Mouse (Mus musculus) kidney, postnatal 4 days (tissue): ENCODE data around the gene Vti1a.

Experiments used
- DNase-seq, 2 experiments: peaks; one replicate each; pipeline ENCODE4 v3.0.0; 2021; ENCODE audit warnings: mixed read lengths in 2 of 2

Gene Vti1a

GRCm38 (mm10) chr19:55564104-55564938 lies 248.2 kb downstream of the Vti1a start:
- DNase-seq, result no peak

DNA sequence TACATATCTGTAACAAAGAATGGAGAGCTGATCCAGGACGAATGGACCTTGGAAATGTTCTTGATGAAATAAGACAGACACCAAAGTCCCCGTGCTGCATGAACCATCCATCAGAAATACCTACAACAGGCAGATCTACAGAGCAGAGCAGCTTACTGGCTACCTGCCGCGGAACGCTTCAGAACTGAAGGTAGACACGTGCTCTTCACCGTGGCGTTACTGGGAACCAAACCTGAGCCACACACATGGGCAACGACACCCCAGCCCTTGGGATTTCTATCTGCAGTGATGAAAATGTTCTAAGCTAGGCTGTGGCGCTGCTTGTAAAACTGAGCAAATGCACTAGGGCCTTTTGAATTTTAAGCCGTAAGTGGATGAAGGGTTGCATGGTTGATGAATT lies 249.0 kb downstream of the Vti1a start:
- no peak for DNase-seq

DNA sequence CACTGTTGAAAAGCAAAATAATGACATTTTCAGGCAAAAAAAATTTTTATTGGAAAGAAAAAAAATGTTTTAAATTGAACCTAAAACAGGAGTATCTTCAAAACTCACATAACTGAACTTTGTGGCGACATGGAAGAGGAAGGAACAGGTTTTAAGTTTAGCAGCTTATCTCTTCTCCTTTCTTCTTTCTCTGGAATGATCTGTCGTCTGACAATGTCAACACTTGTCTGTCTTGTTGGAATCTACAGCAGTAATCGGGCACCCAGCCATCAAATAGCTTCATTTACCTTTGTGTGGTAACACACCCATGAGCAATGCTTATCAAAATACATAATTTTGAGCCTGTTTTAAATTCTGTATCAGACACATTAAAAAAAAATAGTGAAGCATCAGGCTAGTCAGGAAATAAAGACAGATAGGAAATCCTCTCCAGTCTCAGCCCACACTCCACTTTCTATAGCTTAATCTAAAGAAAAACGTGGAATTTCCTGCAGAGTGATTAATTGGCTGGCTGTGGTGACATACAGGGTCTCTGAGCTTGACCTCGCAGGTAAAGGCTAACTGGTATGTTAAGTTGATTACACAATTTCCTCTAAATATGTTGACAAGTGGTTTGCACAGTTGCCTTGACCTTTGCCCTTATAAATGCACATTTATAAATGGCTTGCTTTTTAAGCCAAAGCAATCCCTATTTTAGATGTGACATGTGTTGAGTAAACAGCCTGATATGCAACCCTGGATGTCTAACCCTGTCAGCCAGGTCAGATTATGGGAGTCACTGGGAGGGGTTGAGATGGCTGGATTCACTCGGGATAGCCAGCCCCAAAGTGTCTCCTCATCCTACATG lies 249.7 kb downstream of the Vti1a start:
- DNase-seq, result no peak

GRCm38 (mm10) chr19:55569114-55569513 lies 253.0 kb downstream of the Vti1a start:
- no peak for DNase-seq

- DNase-seq, result no peak
Observed at GRCm38 (mm10) chr19:55569894-55570293, 253.8 kb downstream of the Vti1a start.

GRCm38 (mm10) chr19:55570520-55571296 lies 254.6 kb downstream of the Vti1a start:
- DNase-seq, result no peak

- no peak for DNase-seq
Observed at GRCm38 (mm10) chr19:55571486-55571885, 255.4 kb downstream of the Vti1a start.

DNA sequence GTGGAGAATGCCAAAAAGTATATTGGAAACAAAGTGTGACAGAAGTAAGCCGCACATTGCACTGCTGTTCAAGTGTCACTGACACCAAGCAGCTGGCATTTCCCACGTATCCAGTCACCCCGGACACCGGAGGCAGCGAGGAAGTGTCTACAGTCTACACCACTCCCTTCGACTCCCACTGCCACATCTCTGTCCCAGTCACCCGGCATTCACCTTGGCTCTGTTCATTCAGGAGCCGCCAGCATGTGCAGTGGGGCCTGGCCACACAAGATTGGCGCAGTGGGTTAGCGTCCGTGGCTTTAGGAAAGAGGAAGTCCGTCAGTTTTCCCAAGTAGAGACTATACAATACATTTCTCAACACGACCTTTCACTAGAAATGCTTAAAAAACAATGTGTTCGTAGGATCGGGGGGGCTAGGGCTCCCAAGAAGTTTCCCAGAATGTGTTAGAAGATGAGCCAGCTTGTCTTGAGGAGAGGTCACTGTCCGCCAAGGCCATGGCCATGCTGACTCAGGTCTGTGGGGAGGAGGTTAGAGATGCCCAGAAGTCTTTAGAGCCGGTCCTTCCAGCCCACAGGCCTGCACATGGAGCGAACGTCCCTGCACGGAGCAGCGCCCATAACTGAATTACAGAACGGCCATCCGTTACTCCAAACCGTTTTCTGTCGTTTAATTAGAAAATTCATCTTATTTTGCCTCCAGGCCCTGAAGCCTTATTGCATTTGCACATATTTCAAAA lies 261.4 kb downstream of the Vti1a start:
- no peak for DNase-seq

DNA sequence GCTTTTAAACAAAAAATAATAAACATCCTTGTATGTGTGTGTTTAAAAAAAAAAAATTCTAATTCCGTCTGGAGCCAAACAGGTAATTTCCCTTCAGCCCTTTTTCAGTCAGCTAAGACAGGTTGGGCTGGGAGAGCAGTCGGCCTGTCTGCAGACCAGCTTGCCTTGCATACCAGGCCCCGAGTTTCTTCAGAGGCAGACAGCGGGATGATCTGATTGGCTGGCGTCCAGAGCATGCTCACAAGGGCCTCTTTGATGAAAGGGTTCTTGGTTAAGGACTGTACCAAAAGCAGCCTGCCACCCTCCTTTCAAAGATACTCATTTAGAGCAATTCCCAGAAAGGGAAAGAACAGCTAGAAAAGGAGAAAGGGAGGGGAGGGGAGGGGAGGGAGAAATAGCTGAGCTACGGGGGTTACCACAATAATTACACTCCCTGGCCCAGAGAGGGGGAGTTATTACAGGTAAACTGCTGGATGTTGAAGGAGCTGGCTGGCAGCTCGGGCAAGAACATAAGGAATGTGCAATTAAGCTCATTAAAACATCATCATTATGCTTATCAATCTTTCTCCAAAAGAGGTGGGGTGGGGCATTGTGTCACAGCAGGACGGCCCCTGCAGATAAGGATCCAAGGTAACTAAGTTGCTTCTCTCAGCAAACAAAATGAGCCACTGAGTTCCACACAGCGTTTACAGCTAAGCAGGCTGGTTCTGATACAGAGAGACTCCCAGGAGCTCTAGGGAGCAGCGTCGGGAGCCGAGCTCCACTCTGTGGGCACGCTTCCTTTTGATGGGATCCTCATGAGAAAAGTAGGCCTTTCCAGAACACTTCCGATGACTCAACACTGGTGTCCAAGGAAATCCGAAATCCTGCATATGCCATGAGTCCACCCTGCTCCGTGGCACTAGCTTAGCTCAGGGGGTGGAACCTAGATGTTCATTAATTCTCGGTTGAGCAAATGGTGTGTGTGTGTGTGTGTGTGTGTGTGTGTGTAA lies 262.3 kb downstream of the Vti1a start:
- DNase-seq, result peak; percentile 64 to 74

DNA sequence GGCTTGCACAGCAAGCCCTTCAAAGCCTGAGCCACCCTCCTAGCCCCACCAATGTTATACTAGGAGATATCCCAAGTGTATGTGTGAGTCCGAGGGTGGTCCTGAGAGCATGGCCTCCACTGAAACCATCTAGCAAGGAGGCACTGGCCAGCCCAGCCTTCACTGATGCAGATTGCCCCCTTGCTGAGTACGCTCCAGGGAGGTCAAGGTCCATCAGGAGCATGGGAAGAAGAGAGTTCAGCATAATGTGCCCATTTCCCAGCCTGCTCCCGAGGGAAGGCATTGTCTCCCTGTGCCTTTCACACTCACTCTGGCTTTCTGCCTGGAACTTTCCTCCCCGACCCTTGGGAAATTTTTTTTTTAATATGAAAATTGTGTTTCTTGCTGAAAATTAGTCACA lies 263.2 kb downstream of the Vti1a start:
- no peak for DNase-seq

GRCm38 (mm10) chr19:55580152-55580551 lies 264.1 kb downstream of the Vti1a start:
- peak; percentile 54 to 76 for DNase-seq

GRCm38 (mm10) chr19:55580667-55581066 lies 264.6 kb downstream of the Vti1a start:
- DNase-seq, result peak; percentile 72 to 85

DNA sequence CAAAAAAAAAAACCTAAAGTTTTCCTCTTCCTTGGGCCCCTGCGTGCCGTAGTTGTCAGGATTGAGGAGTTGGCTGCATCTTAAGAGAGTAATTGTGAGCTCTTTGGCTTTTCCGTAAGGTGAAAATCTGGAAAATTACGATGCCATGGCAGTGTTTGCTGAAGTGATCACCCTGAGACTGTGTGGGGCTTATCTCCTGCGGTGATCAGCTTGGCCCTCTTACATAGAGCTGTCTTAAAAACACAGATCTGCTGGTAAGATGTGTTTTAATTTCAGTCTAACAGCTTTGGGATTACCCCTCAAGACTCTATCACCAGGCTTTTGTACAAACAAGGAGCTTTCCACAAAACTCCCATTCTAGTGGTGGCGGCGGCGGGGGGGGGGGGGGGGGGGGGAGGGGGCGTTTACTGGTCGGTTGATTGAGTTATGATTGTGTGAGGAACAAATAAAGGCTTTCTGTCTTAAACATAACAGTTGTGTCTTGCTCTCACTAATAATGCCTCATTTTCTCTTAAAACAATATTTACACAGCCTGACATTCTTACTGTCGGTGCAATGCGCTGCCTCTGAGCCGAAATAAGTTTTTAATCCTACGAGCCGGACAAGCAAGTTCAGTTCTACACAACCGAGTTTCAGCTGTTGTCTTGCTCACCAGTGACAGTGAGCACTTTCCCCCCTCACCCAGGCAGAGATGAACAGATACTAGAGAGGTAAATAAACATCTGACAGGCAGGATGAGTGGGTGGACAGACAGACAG lies 267.0 kb downstream of the Vti1a start:
- no peak for DNase-seq

DNA sequence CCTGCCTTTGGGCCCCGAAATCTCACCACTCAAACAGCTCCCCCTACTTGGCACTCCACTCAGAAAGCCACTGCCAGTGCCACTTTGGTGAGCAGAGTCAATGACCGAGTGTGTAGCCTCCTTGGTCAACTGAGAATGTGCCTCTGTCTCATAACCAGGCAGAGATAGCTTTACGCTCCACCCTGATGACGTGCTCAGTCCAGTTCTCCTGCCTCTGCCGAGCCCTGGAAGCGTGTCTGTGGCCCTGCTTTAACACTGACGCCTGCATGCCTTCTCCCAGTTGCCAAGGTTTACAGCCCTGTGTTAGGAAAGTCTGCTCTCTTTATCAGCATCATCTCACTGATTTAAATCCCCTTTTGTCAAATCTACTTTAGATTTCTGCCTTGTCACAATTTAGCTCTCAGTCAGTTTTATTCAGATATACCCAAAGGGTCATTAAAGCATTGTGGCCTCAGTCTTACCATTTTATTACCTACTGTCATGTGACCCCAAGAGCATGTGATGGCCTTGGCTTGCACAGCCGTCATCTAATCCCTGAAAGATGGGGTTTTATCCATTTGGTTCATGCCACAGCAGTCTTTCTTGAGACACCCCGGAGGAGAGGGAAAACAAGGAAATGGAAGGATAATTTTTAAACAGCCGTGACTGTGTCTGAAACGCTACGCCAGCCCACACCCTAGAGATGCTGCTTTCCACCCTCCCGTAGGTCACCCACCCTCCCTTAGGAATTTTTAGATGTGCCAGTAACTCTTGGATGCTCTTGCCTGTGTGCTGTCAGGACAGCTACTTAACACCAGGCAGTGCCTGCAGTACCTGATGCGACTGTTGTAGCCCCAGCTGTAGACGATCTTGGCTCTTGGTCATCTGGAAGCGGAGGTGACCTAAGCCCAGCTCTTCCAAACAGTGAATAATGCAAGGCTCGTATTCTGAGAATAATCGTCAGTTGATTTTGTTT lies 269.5 kb downstream of the Vti1a start:
- DNase-seq, result no peak

DNA sequence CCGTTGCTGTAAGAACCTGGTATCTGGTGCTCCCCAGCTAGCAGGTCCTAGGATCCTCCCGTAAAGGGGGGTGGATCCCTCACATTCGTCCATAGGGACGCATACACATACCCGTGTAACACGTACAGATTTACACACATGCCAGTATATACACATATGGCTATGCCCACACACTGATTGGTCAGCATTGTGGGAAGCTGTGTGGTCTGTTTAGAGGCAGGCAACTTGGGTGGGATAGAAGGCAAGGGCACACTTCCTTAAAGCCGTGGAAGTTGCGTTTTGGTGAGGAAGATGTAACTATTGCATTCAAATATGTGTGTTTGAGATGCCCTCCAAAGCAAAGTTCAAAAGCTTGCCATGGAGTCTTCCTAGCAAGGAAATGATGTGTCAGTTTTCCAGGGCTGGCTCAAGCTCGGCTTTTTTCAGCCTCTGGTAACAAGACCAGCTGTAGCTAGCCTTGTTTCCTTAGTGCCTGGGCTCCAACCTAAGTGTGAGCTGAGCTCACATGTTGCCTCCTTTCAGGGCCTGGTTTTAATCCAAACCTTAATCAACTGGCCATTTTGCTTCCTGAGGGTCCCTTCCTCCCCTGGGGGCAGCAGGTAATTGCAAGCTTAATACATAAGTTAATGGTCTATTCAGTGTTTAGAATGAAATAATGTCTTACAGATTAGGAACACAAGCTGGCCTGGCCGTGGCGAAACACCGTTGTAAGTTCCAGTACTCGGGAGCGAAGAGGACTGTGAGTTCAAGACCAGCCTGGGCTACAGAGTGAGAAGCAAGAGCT lies 271.7 kb downstream of the Vti1a start:
- no peak for DNase-seq

DNA sequence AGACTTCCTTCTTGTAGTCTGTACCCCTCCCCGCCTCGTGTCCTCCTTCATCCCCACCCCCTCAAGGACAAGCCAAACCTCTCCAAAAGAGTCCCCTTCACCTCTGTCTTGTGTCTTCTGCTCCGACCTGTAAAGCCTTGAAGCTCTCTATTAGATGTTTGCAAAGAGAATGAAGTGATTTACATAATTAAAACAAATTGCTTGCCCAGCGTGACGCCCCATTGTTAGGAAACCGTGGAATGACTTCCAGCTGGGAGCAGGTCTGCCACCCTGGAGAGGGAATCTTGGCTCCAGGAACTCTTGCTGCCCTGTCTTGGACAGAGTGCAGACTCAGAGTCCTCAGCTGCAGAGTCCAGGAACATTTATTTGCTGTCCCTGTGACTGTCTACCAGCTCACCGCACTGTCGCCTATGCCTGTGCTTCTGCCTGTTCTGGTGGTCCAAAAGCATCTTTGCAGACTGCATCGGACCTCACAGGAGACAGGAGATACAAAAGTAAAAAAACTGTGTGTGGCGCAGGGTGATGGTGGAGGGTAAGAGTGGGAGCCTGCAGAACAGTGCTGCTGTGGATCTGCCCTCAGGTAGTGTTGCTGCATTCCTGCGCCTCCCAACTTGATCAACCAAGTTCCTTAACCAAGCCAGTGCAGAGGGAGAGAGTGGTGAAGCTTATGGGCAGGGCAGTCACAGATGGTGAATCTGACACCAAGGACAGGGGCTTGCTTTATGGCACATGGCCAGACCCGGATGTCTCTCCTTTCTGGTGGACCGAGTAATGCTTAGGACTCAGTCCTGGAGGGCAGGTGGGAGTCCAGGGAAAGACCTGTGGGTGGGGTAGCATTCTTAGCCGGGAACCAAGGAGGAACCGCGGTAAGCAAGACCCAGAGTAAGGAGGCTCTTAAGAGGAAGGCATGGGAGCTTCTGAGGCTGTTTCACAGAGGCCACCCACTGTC lies 273.1 kb downstream of the Vti1a start:
- no peak for DNase-seq
